Mouse (Mus musculus) liver, embryonic 14.5 days (tissue): Measurements from ENCODE around the gene Plcxd1. TPM values are rescaled to one million over a fixed set of nuclear protein-coding genes. Genes with fewer than 3 reads are reported as not detected.
A peak's percentile ranks its signal among the peaks of the same experiment; 100 is the strongest.

ENCODE experiments used
- ATAC-seq: fragments of 200-750 bp; cut with Nextera tagmentation; 2 replicates; pipeline ENCODE4 v1.8.0; 2017; ENCODE audit warnings: moderate number of reproducible peaks, mild to moderate bottlenecking, moderate library complexity; ENCODE audit not compliant: insufficient read depth
- DNase-seq, 3 experiments: peaks; one replicate each; pipeline ENCODE4 v3.0.0-alpha.2; 2012 to 2013; ENCODE audit warnings: low read depth in 3 of 3, low spot score in 3 of 3
- H3K27ac ChIP-seq: fragments of 300-500 bp; sonication (generic); 2 replicates; pipeline ENCODE4 v1.5.1; 2014; ENCODE audit warnings: moderate library complexity, mild to moderate bottlenecking, control low read depth, inconsistent platforms
- H3K27me3 ChIP-seq: fragments of 300-500 bp; sonication (generic); 2 replicates; pipeline ENCODE4 v1.6.1; 2014; ENCODE audit warnings: mild to moderate bottlenecking, low read length, moderate library complexity; ENCODE audit not compliant: control insufficient read depth, insufficient read depth
- H3K36me3 ChIP-seq: fragments of 300-500 bp; sonication (generic); replicated peaks from 2 replicates; pipeline ENCODE4 v1.6.1; 2014; ENCODE audit warnings: low read depth; ENCODE audit not compliant: control insufficient read depth, insufficient read depth
- H3K4me1 ChIP-seq, 2 experiments: fragments of 200-500 bp in 1 of 2; fragments of 300-500 bp in 1 of 2; sonication (generic) in 1 of 2; replicated peaks; 2 replicates each; pipeline ENCODE4 v1.6.1; 2012 to 2014; ENCODE audit warnings: antibody characterized with exemption in 1 of 2, inconsistent platforms in 1 of 2, low read length in 1 of 2; ENCODE audit not compliant: control insufficient read depth in 2 of 2, insufficient read depth in 2 of 2
- H3K4me2 ChIP-seq: fragments of 300-500 bp; sonication (generic); 2 replicates; pipeline ENCODE4 v1.6.1; 2014; ENCODE audit warnings: low read depth, mild to moderate bottlenecking, control low read depth, moderate library complexity
- H3K4me3 ChIP-seq, 2 experiments: fragments of 200-500 bp in 1 of 2; fragments of 300-500 bp in 1 of 2; sonication (generic) in 1 of 2; 2 replicates each; pipeline ENCODE4 v1.5.1; 2012 to 2014; ENCODE audit warnings: low read depth in 2 of 2, low read length in 2 of 2, mild to moderate bottlenecking in 2 of 2, control low read depth in 1 of 2, inconsistent platforms in 1 of 2, moderate library complexity in 1 of 2; ENCODE audit not compliant: insufficient read depth in 1 of 2
- H3K9ac ChIP-seq: fragments of 300-500 bp; sonication (generic); replicated peaks from 2 replicates; pipeline ENCODE4 v1.6.1; 2014; ENCODE audit warnings: mild to moderate bottlenecking, control low read depth, moderate library complexity
- H3K9me3 ChIP-seq: fragments of 300-500 bp; sonication (generic); 2 replicates; pipeline ENCODE4 v1.6.1; 2016; ENCODE audit warnings: low read length, mixed read lengths; ENCODE audit not compliant: control insufficient read depth
- CTCF ChIP-seq: IDR thresholded peaks from 2 replicates; pipeline ENCODE4 v1.5.1; 2016; ENCODE audit warnings: antibody characterized with exemption, low read depth, control low read depth
- EP300 ChIP-seq: IDR thresholded peaks from 2 replicates; pipeline ENCODE4 v1.6.1; 2016; ENCODE audit warnings: antibody characterized with exemption, low read depth
- WGBS: fragments of 180-500 bp; shearing (Covaris S2); extraction: QIAGEN DNeasy Blood & Tissue Kit; methylation state at CpG from one replicate; pipeline ENCODE4 v1.1.7; 2014; ENCODE audit not compliant: insufficient replicate concordance; 5-methylcytosine and 5-hydroxymethylcytosine counted together
- polyA plus RNA-seq, 2 experiments: library from polyadenylated mRNA; depleted of rRNA in 1 of 2; stranded (reverse) in 1 of 2; unstranded in 1 of 2; fragments of >200 nt; fragmentation: Nextera tagmentation in 1 of 2; extraction: Ambion mirVana in 1 of 2; gene quantifications; 2 replicates each; pipeline versions ENCODE4 v1.2.1 to v1.2.3; 2012 to 2014

Plcxd1 gene
- polyA plus RNA-seq, 2 experiments: 0.13 to 0.14 TPM

- H3K9ac ChIP-seq: peak overlapping the region; percentile 92
- H3K9me3 ChIP-seq: no peaks in the 10 kb centered on the region
- H3K36me3 ChIP-seq: no peaks in the 10 kb centered on the region; the same call in 1 of the 2 replicates
- H3K27me3 ChIP-seq: no peaks in the 10 kb centered on the region
- no peak for DNase-seq
- H3K27ac ChIP-seq: peak overlapping the region; percentile 81
- peaks cover 3% of the 10 kb centered on the region in 2 experiments; a peak in 3 of 4 replicates for H3K4me1 ChIP-seq
- H3K4me2 ChIP-seq: peak overlapping the region; percentile 86
- peak overlapping the region; percentile 77 to 99 for H3K4me3 ChIP-seq
- peak; percentile 17; the same call in 1 of the 2 replicates for ATAC-seq
- TF ChIP-seq EP300: no peak
- TF ChIP-seq CTCF: no peak
- 3% methylated on average over 18 of the region's 18 CpGs for WGBS
These were observed 36.3 kb downstream of the Plcxd1 start for GRCm38 (mm10) chr5:110136087-110136464.

DNA sequence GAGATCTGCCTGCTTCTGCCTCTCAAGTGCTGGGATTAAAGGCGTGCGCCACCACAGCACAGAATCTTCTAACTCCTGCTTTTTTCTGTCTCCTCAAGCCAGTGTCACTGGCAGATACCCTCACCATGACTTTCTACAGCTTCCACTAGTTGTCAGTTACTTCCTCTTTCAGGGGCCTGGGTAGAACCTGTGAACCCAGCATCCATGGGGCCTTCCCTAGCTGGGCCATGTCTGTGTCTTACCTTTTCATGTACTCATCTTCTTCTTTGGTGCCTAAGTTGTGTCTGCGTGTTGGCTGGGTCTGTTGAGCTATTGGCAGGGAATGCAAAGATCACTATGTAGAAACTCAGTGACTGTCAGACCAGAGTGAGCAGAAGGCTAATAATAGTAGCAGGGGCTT is 38.0 kb downstream of the Plcxd1 start:
- Histone ChIP-seq H3K27ac (no peak overlapping the region), H3K4me3 (no peak overlapping the region), H3K27me3 (no peaks in the 10 kb centered on the region), H3K36me3 (peaks cover 3% of the 10 kb centered on the region; the same call in 1 of the 2 replicates), H3K9me3 (no peaks in the 10 kb centered on the region), H3K9ac (no peak overlapping the region), H3K4me2 (no peak overlapping the region), H3K4me1 (peaks cover 3% of the 10 kb centered on the region in 2 experiments; a peak in 3 of 4 replicates)
- ATAC-seq: no peak
- WGBS: 79% methylated on average over 3 of the region's 3 CpGs
- TF ChIP-seq CTCF (no peak), EP300 (no peak)
- DNase-seq: no peak

DNA sequence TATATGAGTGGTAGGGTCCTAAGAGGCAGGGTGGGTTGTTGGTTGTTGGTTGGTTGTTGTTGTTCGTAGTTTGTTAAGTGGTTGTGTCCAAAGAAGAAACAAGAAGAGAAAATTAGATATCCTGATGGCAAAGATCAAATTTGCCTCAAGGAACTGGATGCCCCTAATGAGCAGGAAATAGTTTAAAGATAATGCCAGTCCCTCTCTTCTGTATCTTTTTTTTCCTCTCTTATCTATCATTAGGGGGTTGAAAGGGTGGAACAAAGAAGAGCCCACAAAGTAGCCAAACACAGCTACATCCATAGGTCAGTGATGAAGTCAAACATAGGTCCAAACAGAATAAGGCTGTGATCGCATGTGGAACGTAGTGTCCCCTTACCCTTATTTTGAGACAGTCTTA is 39.6 kb downstream of the Plcxd1 start:
- DNase-seq (no peak), ATAC-seq (no peak)
- TF ChIP-seq EP300 (no peak), CTCF (no peak)
- H3K4me3 ChIP-seq: no peak overlapping the region
- peaks cover 3% of the 10 kb centered on the region in 2 experiments; a peak in 3 of 4 replicates for H3K4me1 ChIP-seq
- H3K27ac ChIP-seq: no peak overlapping the region
- H3K27me3 ChIP-seq: no peaks in the 10 kb centered on the region
- peaks cover 12% of the 10 kb centered on the region for H3K36me3 ChIP-seq
- 82% methylated on average over 3 of the region's 3 CpGs for WGBS
- no peak overlapping the region for H3K9ac ChIP-seq
- H3K4me2 ChIP-seq: no peak overlapping the region
- no peaks in the 10 kb centered on the region for H3K9me3 ChIP-seq

DNA sequence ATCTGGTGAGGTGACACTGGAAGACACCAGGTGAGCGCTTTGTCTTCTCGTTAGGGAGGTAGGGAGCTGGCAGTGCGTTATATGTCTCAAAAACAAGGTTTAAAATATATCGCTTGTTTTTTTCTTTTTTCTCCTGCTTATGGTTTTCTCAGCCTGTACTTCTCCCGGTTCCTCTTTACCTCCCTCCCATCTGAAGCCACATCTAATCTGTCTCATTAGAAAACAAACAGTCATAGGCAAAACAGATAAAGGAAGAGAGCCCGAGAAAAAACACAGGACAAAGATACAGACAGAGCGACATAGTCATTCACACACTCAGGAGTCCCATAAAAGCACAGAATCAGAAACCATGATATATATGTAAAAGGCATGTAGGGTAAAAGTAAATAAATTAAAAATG is 40.7 kb downstream of the Plcxd1 start:
- H3K4me2 ChIP-seq: no peak overlapping the region
- H3K36me3 ChIP-seq: peaks cover 21% of the 10 kb centered on the region
- WGBS: 73% methylated on average over 7 of the region's 7 CpGs
- TF ChIP-seq EP300 (no peak), CTCF (no peak)
- H3K4me3 ChIP-seq: no peak overlapping the region
- DNase-seq: no peak
- no peaks in the 10 kb centered on the region; a peak in 2 of 4 replicates for H3K4me1 ChIP-seq
- H3K9me3 ChIP-seq: no peaks in the 10 kb centered on the region
- H3K9ac ChIP-seq: no peak overlapping the region
- no peaks in the 10 kb centered on the region for H3K27me3 ChIP-seq
- no peak for ATAC-seq
- no peak overlapping the region for H3K27ac ChIP-seq

- TF ChIP-seq EP300 (no peak), CTCF (no peak)
- H3K4me3 ChIP-seq: no peak overlapping the region
- H3K27ac ChIP-seq: no peak overlapping the region
- H3K4me1 ChIP-seq: no peaks in the 10 kb centered on the region
- 74% methylated on average over 2 of the region's 2 CpGs for WGBS
- ATAC-seq (0 out of 2 replicates have a peak, but pooled peaks have one; percentile 11), DNase-seq (no peak)
- peaks cover 31% of the 10 kb centered on the region for H3K36me3 ChIP-seq
- H3K4me2 ChIP-seq: no peak overlapping the region
- H3K9ac ChIP-seq: no peak overlapping the region
- H3K27me3 ChIP-seq: no peaks in the 10 kb centered on the region
- H3K9me3 ChIP-seq: no peaks in the 10 kb centered on the region
These were observed 42.5 kb downstream of the Plcxd1 start for GRCm38 (mm10) chr5:110142309-110142708.
